In the genomic region with DNA sequence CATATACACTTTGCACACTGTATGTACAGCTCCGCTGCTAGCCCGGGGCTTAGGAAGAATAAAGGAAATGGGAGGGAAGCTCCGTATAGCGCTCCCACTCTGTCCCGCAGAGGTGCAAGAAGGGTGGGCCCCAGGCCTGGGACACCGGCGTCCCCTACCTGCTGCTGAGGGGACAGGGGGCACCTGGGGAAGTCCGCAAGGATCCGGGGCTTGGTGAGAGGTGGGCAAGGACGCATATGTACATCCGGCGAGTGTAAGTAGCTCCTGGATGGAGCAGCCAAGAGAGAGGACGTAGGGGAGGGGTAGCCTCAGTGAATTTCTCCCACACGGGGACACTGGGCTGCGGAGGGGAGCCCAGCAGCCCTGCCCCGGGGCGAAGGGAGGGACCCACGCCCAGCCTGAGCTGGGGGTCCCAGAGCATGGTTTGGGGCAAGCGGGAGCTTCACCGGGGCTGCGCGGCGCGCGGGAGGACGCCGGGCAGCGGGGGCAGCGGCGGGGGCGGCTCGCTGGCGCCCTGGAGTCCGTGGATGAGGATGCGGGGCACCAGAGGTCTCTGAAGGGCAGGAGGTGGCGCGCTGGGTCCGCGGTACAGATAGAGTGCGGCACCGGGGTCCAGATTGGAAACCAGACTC, we compare ENCODE assay signal across 14 mouse cellular contexts. TPM values are rescaled to one million over a fixed set of nuclear protein-coding genes. Genes with fewer than 3 reads are reported as not detected.
DNase-seq lines count a peak whose midpoint lies in the region; ATAC-seq lines count a peak whose summit lies in the region.
"Had no signal": no experiment of that assay in that cellular context is flagged by ENCODE, and none has a peak within 500 bp of the region (broad histone marks: within the 10 kb centered on the region; RNA-seq: fewer than 3 reads in every experiment).

No protein-coding gene starts in this region.

- intact Hi-C loops in left cerebral cortex, postnatal 25 days (cut with DNase I): no loop called here

- H3K36me3 ChIP-seq in heart, embryonic 14.5 days (ENCODE audit: control insufficient read depth, insufficient read depth, low read length): peaks cover 16% of the 10 kb centered on the region
- no peaks in the 10 kb centered on the region for H3K36me3 ChIP-seq in hindbrain, embryonic 11.5 days (ENCODE audit: control insufficient read depth, insufficient read depth, low read length)
- peaks cover 11% of the 10 kb centered on the region; the same call in 1 of the 2 replicates for H3K36me3 ChIP-seq in midbrain, embryonic 12.5 days

- WGBS in heart, embryonic 14.5 days: under 1% methylated on average over 41 of the region's 41 CpGs
- under 1% methylated on average over 38 of the region's 41 CpGs for WGBS in hindbrain, embryonic 11.5 days
- WGBS in midbrain, embryonic 12.5 days: 2% methylated on average over 39 of the region's 41 CpGs

- no peak for DNase-seq in heart, adult 8-10 months (ENCODE audit: low spot score)
- peak; percentile 50 for DNase-seq in hindbrain, embryonic 11.5 days (ENCODE audit: low spot score)
- DNase-seq in frontal cortex, postnatal 10 days (ENCODE audit: low spot score in 2 of 2): no peak
- no peak for DNase-seq in left cerebral cortex, postnatal 25 days (ENCODE audit: low spot score in 2 of 2)
- DNase-seq: cerebellum, adult 9-11 months; right cerebral cortex, postnatal 25 days; thymus, adult 2 months had no signal

- no peak overlapping the region for H3K27ac ChIP-seq in heart, embryonic 14.5 days (replicated peaks in 1 of 2; ENCODE audit: control insufficient read depth in 1 of 2, insufficient read depth in 1 of 2, low read depth in 2 of 2, low read length in 2 of 2)
- no peak overlapping the region for H3K27ac ChIP-seq in brown adipose tissue, adult 24 weeks (replicated peaks; ENCODE audit: low read depth, low read length)
- peak overlapping the region; percentile 59; the same call in 1 of the 2 replicates for H3K27ac ChIP-seq in hindbrain, embryonic 11.5 days (ENCODE audit: low read depth, low read length)
- H3K27ac ChIP-seq in midbrain, embryonic 12.5 days (replicated peaks): peak overlapping the region; percentile 84

- H3K4me2 ChIP-seq in heart, embryonic 14.5 days (ENCODE audit: low read length): peak overlapping the region; percentile 69
- peak overlapping the region; percentile 36 for H3K4me2 ChIP-seq in hindbrain, embryonic 11.5 days (replicated peaks; ENCODE audit: low read depth, low read length)
- peak overlapping the region; percentile 54 for H3K4me2 ChIP-seq in midbrain, embryonic 12.5 days (replicated peaks)

- ATAC-seq in heart, embryonic 14.5 days (ENCODE audit: insufficient number of reproducible peaks, insufficient read depth, low FRiP score, low read depth): no peak
- ATAC-seq in hindbrain, embryonic 11.5 days (ENCODE audit: low FRiP score): no peak
- no peak for ATAC-seq in midbrain, embryonic 12.5 days (ENCODE audit: low FRiP score, low read depth)
- no peak for ATAC-seq in CD4-positive, CD25-positive, alpha-beta regulatory T cell, adult 4 months

- no peak overlapping the region for H3K9ac ChIP-seq in heart, embryonic 14.5 days (ENCODE audit: low read length)
- no peak overlapping the region; the same call in 1 of the 2 replicates for H3K9ac ChIP-seq in hindbrain, embryonic 11.5 days (ENCODE audit: low read depth, low read length)
- peak overlapping the region; percentile 51 for H3K9ac ChIP-seq in midbrain, embryonic 12.5 days (replicated peaks)

- peak overlapping the region in 1 of 2 experiments; percentile 35; a peak in 2 of 4 replicates for H3K4me3 ChIP-seq in heart, embryonic 14.5 days (ENCODE audit: control insufficient read depth in 1 of 2, insufficient read depth in 1 of 2, low read depth in 1 of 2, low read length in 2 of 2)
- H3K4me3 ChIP-seq in brown adipose tissue, adult 24 weeks (ENCODE audit: insufficient read depth, low read depth, low read length): peak overlapping the region; percentile 27
- peak overlapping the region; percentile 8; the same call in 1 of the 2 replicates for H3K4me3 ChIP-seq in hindbrain, embryonic 11.5 days (ENCODE audit: low read depth, low read length)
- peak overlapping the region; percentile 42 for H3K4me3 ChIP-seq in midbrain, embryonic 12.5 days

- H3K9me3 ChIP-seq in heart, embryonic 14.5 days (ENCODE audit: control insufficient read depth, low read length): no peaks in the 10 kb centered on the region
- no peaks in the 10 kb centered on the region for H3K9me3 ChIP-seq in hindbrain, embryonic 11.5 days (ENCODE audit: control insufficient read depth, low read length)
- no peaks in the 10 kb centered on the region for H3K9me3 ChIP-seq in midbrain, embryonic 12.5 days

- H3K27me3 ChIP-seq in heart, embryonic 14.5 days (ENCODE audit: control insufficient read depth, insufficient read depth, low read length): peaks cover 77% of the 10 kb centered on the region
- H3K27me3 ChIP-seq in hindbrain, embryonic 11.5 days (ENCODE audit: control insufficient read depth, insufficient read depth, low read length): peaks cover 89% of the 10 kb centered on the region
- peaks cover 99% of the 10 kb centered on the region for H3K27me3 ChIP-seq in midbrain, embryonic 12.5 days

- H3K4me1 ChIP-seq in heart, embryonic 14.5 days (ENCODE audit: control insufficient read depth in 2 of 2, insufficient read depth in 2 of 2, low read length in 2 of 2): peaks cover 10 to 18% of the 10 kb centered on the region in 2 experiments; a peak in 3 of 4 replicates
- H3K4me1 ChIP-seq in brown adipose tissue, adult 24 weeks (ENCODE audit: control insufficient read depth, insufficient read depth, insufficient read length, low read length): no peaks in the 10 kb centered on the region
- peaks cover 24% of the 10 kb centered on the region for H3K4me1 ChIP-seq in hindbrain, embryonic 11.5 days (replicated peaks; ENCODE audit: control insufficient read depth, insufficient read depth, low read length)
- H3K4me1 ChIP-seq in midbrain, embryonic 12.5 days: peaks cover 62% of the 10 kb centered on the region

RNA-seq across cellular contexts. Expression of a gene that starts 7.2 kb away (rescaled TPM):
- not detected in 2 replicates for polyA plus RNA-seq in heart, embryonic 14.5 days (2014; fragmentation: Nextera tagmentation; extraction: Ambion mirVana)
- total RNA-seq in heart, adult 8-10 months (2022): not detected
- polyA plus RNA-seq in brown adipose tissue, adult 24 weeks (2012; ENCODE audit: insufficient read depth, insufficient read length, missing spikeins): not detected in 2 replicates
- 9.4 and 9.9 TPM in 2 replicates for polyA plus RNA-seq in hindbrain, embryonic 11.5 days (2014; fragmentation: Nextera tagmentation; extraction: Ambion mirVana)
- 32.5 and 47.4 TPM in 2 replicates for polyA plus RNA-seq in midbrain, embryonic 12.5 days (2016; fragmentation: Nextera tagmentation; extraction: Ambion mirVana)
- polyA plus RNA-seq in CD4-positive, CD25-positive, alpha-beta regulatory T cell, adult 4 months (2017; shearing (Covaris generic)): not detected
- total RNA-seq in left cerebral cortex, postnatal 25 days (2021): not detected
- total RNA-seq: adrenal gland, adult 18-20 months; left cerebral cortex, adult 18-20 months; megakaryocyte, adult 5-6 weeks had no signal

Comparison
In these comparisons a context has a peak if more than half of its experiments do, and no peak if none do; other contexts are left out.
1. H3K27ac ChIP-seq: peak in hindbrain, embryonic 11.5 days (single experiment) and midbrain, embryonic 12.5 days (single experiment); none in heart, embryonic 14.5 days (0 of 2) and brown adipose tissue, adult 24 weeks (single experiment).
2. RNA of a gene that starts 7.2 kb away (polyA plus RNA-seq): 32.5 to 47.4 TPM in midbrain, embryonic 12.5 days and 9.4 to 9.9 TPM in hindbrain, embryonic 11.5 days; not detected in heart, embryonic 14.5 days, not detected in brown adipose tissue, adult 24 weeks and not detected in CD4-positive, CD25-positive, alpha-beta regulatory T cell, adult 4 months; every median in the first group is over 10 times any median in the second.
3. Peak in every context shown above with its lines, with median percentiles within 50 percentile points of each other: H3K4me2 ChIP-seq.